Mouse (Mus musculus): ENCODE results near the gene Espn.

Espn gene

GRCm38 (mm10) chr4:152178344-152178864 lies 26.2 kb upstream of the Espn start:
- DNase-seq (ENCODE audit: low spot score) = no peak

GRCm38 (mm10) chr4:152177537-152178343 lies 25.6 kb upstream of the Espn start, which contains the start of gene Acot7:
Acot7 (plus strand) TSS chr4:152178134.
- peak; percentile 71 for DNase-seq (ENCODE audit: low spot score)

- DNase-seq (ENCODE audit: low spot score) = no peak
Observed at GRCm38 (mm10) chr4:152177174-152177536, 25.0 kb upstream of the Espn start.

GRCm38 (mm10) chr4:152176638-152177037 lies 24.5 kb upstream of the Espn start:
- no peak for DNase-seq (ENCODE audit: low spot score)

GRCm38 (mm10) chr4:152173956-152174355 lies 21.8 kb upstream of the Espn start:
- DNase-seq (ENCODE audit: low spot score) = no peak

- DNase-seq (ENCODE audit: low spot score) = peak; percentile 61
Observed at GRCm38 (mm10) chr4:152173041-152173440, 20.9 kb upstream of the Espn start.

- DNase-seq (ENCODE audit: low spot score) = no peak
Observed at GRCm38 (mm10) chr4:152171543-152171942, 19.4 kb upstream of the Espn start.

- no peak for DNase-seq (ENCODE audit: low spot score)
Observed at GRCm38 (mm10) chr4:152170286-152170685, 18.1 kb upstream of the Espn start.

- DNase-seq (ENCODE audit: low spot score) = no peak
Observed at GRCm38 (mm10) chr4:152169103-152169502, 16.9 kb upstream of the Espn start.

GRCm38 (mm10) chr4:152168052-152168451 lies 15.9 kb upstream of the Espn start:
- DNase-seq (ENCODE audit: low spot score) = no peak

GRCm38 (mm10) chr4:152165036-152165931 lies 13.1 kb upstream of the Espn start:
- peak; percentile 51 for DNase-seq (ENCODE audit: low spot score)

- no peak for DNase-seq (ENCODE audit: low spot score)
Observed at GRCm38 (mm10) chr4:152162748-152163147, 10.6 kb upstream of the Espn start.

GRCm38 (mm10) chr4:152161601-152162000 lies 9.4 kb upstream of the Espn start:
- DNase-seq (ENCODE audit: low spot score) = no peak

- DNase-seq (ENCODE audit: low spot score) = no peak
Observed at GRCm38 (mm10) chr4:152160748-152161147, 8.6 kb upstream of the Espn start.

- no peak for DNase-seq (ENCODE audit: low spot score)
Observed at GRCm38 (mm10) chr4:152159285-152159678, 7.1 kb upstream of the Espn start.

GRCm38 (mm10) chr4:152158585-152159284 lies 6.6 kb upstream of the Espn start, which contains the start of gene Hes2:
Hes2 (plus strand) TSS chr4:152158867.
- no peak for DNase-seq (ENCODE audit: low spot score)

- no peak for DNase-seq (ENCODE audit: low spot score)
Observed at GRCm38 (mm10) chr4:152157779-152158584, 5.8 kb upstream of the Espn start.

GRCm38 (mm10) chr4:152155019-152155418 lies 2.8 kb upstream of the Espn start:
- no peak for DNase-seq (ENCODE audit: low spot score)

- DNase-seq (ENCODE audit: low spot score) = peak; percentile 61
Observed at GRCm38 (mm10) chr4:152153771-152154177, 1.6 kb upstream of the Espn start.

GRCm38 (mm10) chr4:152151451-152151965 lies 663 bp downstream of the Espn start:
- no peak for DNase-seq (ENCODE audit: low spot score)

- DNase-seq (ENCODE audit: low spot score) = no peak
Observed at GRCm38 (mm10) chr4:152150546-152150945, 1.6 kb downstream of the Espn start.

All from ovary, postnatal 10 days (tissue).